Mouse (Mus musculus) heart, postnatal 36 days (tissue): ENCODE results near the gene Camkk1. TPM values are rescaled to one million over a fixed set of nuclear protein-coding genes. Genes with fewer than 3 reads are reported as not detected.

Experiments
- DNase-seq, 2 experiments: peaks; one replicate each; pipeline ENCODE4 v3.0.0; 2021 to 2022
- intact Hi-C: fragments of 180-260 bp; cut with DNase I; formaldehyde crosslinking; loops from one replicate; pipeline ENCODE4 v1.15.1; 2025
- total RNA-seq, 2 experiments: library from RNA; stranded (reverse); gene quantifications; 2 replicates each; pipeline ENCODE4 v1.2.3; 2021

Camkk1 gene
- total RNA-seq, result under 1 TPM; 0.84 to 1.00 TPM

GRCm38 (mm10) chr11:73018471-73019146, at the start of gene Camkk1:
TSS of gene Camkk1 (plus strand) at chr11:73019008.
- peak; percentile 89 to 90 for DNase-seq
- intact Hi-C loops, result no loop called here

GRCm38 (mm10) chr11:72974995-72975503, 43.8 kb upstream of the Camkk1 start:
- intact Hi-C loops, result no loop called here
- DNase-seq, result no peak

DNA sequence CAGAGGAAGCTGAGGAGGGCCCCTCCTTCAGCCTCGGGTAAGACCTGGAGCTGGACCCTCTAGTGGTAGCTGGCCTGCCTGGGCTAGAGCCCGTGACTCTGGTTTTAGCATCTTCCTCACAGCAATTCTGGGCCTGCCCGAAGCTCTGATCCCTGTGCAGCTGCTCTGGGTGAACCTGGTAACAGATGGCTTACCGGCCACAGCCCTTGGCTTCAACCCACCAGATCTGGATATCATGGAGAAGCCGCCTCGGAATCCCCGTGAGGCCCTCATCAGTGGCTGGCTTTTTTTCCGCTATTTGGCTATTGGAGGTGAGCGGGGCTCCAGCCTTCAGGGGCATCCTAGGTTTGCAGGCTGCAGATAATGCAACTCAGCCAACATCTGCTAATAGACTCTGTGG, 36.3 kb upstream of the Camkk1 start:
- intact Hi-C loops, result loop anchor here (5.0 kb wide), 1 partner anchor 55 kb away; no protein-coding TSS in a partner anchor
- DNase-seq, result no peak

- DNase-seq, result peak in 1 of 2 experiments; percentile 26
- intact Hi-C loops, result loop anchor here (5.0 kb wide), 1 partner anchor 56 kb away; no protein-coding TSS in a partner anchor
These were observed 35.5 kb upstream of the Camkk1 start for GRCm38 (mm10) chr11:72983283-72983682.

- intact Hi-C loops, result no loop called here
- no peak for DNase-seq
These were observed 32.1 kb upstream of the Camkk1 start for GRCm38 (mm10) chr11:72986745-72987144.

- DNase-seq, result no peak
- intact Hi-C loops, result no loop called here
These were observed 31.6 kb upstream of the Camkk1 start for GRCm38 (mm10) chr11:72987234-72987633.

DNA sequence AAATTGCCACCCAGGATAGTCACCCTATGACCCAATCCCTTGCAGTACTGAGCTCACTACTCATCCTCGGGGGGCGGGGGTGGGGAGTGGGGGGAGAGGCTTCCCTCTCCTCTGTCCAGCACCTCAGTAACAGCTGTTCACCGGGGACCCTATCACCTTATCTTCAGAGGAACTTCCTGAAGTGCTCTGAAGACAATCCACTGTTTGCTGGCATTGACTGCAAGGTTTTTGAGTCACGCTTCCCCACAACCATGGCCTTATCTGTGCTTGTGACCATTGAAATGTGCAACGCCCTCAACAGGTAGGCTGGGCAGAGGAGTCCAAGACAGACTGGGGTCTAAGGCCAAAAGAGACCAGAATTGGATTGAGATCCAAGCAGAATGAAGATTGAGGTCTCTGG, 31.0 kb upstream of the Camkk1 start:
- no peak for DNase-seq
- intact Hi-C loops, result no loop called here

DNA sequence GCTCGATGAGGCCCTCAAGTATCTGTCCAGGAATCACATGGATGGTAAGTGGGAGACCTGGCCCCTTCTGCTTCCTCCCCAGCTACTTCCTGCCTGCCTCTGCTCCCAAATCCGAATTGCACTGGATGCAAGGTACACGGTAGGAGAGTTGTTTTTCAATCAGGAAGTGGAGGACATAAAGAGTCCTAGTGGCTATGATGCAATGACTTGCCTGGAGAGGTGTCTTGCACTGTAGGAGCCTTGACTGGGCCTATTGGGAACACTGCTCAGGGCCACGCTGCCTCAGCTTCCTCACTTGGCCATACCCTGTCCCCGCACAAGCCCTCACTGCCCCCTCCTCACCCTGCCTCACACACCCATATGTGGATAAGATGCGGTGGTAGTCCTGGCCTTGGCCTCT, 29.8 kb upstream of the Camkk1 start:
- DNase-seq, result no peak
- intact Hi-C loops, result no loop called here

GRCm38 (mm10) chr11:72990688-72991087, 28.1 kb upstream of the Camkk1 start:
- no peak for DNase-seq
- intact Hi-C loops, result loop anchor here (5.0 kb wide), 1 partner anchor 598 kb away; no protein-coding TSS in a partner anchor

- DNase-seq, result peak in 1 of 2 experiments; percentile 29
- intact Hi-C loops, result loop anchor here (5.0 kb wide), 1 partner anchor 600 kb away; no protein-coding TSS in a partner anchor
These were observed 26.8 kb upstream of the Camkk1 start for GRCm38 (mm10) chr11:72991961-72992360.

- intact Hi-C loops, result no loop called here
These were observed 22.5 kb upstream of the Camkk1 start for GRCm38 (mm10) chr11:72996346-72996745.

GRCm38 (mm10) chr11:72996781-72997180, 22.0 kb upstream of the Camkk1 start:
- intact Hi-C loops, result no loop called here
- no peak for DNase-seq

More at GRCm38 (mm10) chr11:72996346-72996745, 22.5 kb upstream of the Camkk1 start:
- no peak for DNase-seq

DNA sequence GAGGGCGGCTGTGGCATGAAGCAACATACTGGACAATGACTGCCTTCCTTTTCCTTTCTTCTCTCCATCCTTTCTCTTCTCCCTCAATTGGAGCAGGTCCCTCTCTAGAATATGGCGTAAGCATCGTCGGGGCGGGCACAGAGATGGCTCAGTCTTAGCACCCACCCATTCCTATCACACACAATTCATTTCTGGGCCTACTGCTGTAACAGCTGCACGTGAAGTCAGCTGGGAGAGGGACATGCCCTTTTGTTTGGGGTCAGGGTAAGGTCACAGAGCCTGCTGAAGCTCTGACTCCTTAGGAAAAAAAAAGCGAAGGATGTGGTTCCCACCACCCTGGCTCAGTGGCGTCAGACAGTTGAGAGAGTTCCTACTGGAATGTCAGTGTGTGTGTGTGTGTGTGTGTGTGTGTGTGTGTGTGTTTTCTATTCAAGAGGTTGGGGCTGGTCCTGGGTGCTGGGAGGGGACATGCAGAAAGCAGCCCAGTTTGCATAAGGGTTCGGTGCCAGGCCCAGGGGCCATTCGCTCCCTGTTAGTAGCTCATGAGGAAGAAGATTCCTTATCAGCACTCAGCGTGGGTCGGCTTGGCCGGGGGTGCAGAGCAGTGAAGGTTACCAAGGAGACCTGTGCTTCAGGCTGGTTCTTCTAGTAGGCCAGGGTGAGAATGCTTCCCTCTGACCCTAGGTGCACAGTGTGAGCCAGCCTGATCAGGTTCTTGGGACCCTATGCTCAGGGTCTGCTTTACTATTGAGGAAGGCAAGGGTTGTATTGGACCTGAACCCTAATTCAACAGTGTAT, 21.1 kb upstream of the Camkk1 start:
- intact Hi-C loops, result no loop called here
- no peak for DNase-seq

- no peak for DNase-seq
- intact Hi-C loops, result no loop called here
These were observed 20.0 kb upstream of the Camkk1 start, which contains the start of gene P2rx1 for GRCm38 (mm10) chr11:72998771-72999170. TSS of gene P2rx1 (plus strand) at chr11:72999103.

- intact Hi-C loops, result loop anchor here (1.0 to 2.0 kb wide), 2 partner anchors 40 to 75 kb away; partner anchors contain the start of gene Atp2a3
- DNase-seq, result peak; percentile 77 to 79
These were observed 17.8 kb upstream of the Camkk1 start for GRCm38 (mm10) chr11:73001029-73001428.

DNA sequence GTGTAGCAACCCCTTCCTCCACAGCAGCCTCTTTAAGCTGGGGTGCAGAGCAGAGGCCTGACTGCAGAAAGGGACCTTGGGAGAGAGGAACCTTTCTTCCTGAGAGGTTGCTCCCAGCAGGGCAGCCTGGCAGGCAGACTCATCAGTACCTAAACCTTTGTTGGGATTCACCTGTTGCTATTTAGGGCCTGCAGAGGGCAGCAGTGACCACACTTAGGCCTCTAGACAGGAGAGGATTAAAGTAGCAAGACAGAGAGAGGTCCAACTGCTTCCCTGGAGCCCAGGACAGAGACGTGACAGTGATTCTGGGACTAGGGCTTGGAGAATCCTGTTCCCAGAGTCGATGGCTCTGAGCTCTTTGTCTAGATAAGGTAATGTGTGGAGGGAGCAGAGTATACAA, 12.4 kb upstream of the Camkk1 start:
- intact Hi-C loops, result loop anchor here (1.0 to 5.0 kb wide), 4 partner anchors 33 to 1366 kb away; no protein-coding TSS in a partner anchor
- peak; percentile 63 to 67 for DNase-seq

- no peak for DNase-seq
- intact Hi-C loops, result loop anchor here (2.0 to 5.0 kb wide), 2 partner anchors 100 to 1365 kb away; no protein-coding TSS in a partner anchor
These were observed 11.7 kb upstream of the Camkk1 start for GRCm38 (mm10) chr11:73007113-73007512.

- peak in 1 of 2 experiments; percentile 68 for DNase-seq
- intact Hi-C loops, result loop anchor here (2.0 to 5.0 kb wide), 2 partner anchors 99 to 1364 kb away; no protein-coding TSS in a partner anchor
These were observed 10.9 kb upstream of the Camkk1 start for GRCm38 (mm10) chr11:73007698-73008481.

GRCm38 (mm10) chr11:73008826-73009225, 10.0 kb upstream of the Camkk1 start:
- intact Hi-C loops, result loop anchor here (5.0 kb wide), 1 partner anchor 1363 kb away; no protein-coding TSS in a partner anchor
- no peak for DNase-seq
